Mouse (Mus musculus) embryo, embryonic 11 days (tissue): ENCODE results near the gene Nrl.

ENCODE experiments used
- DNase-seq: peaks from one replicate; pipeline ENCODE4 v3.0.0-alpha.2; 2015

Nrl gene

DNA sequence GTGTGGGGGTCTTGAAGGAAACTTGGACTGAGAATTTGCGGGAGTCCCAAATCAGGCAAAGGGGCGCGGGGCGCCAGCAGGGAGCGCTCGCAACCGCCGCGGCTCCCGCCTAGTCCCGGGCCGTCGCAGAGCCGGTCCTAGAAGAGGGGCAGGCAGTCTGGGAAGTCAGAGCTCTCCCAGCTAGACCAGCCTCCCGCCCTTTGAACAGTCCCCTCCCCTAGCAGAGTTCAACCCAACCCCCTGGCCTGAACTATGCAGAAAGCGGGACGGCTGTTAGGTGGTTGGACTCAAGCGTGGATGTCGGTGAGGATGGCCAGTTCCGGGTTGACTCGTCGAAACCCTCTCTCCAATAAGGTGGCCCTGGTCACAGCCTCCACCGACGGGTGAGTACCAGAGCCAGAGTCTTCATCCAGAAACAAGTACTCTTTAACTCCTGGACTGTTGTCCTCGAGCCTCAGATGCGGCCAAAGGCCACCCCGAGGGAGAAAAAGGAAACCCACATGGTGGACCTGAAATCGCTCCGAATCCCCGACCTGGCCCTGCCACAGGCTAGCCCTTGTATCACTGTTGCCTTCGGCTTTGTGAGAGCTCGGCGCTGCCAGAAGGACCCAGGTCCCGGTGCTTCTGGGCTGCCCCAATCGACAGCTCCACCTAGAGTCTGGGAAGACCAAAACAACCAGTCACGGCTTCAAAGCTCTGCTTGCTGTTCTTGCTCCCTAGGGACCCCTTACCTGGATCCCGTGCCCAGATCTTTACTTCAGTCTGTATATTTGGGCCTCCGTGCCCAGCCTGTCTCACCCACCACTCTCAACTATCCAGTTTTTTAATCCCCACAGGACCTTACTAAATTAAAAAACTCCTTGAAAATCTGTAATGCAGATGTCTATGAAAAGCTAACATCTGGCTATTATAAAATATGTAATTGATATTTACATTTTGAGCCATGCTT lies 45.9 kb downstream of the Nrl start, which contains the start of gene Dhrs4:
TSS of gene Dhrs4 (plus strand) at position 108 of the 949 bp plus-strand sequence.
- peak; percentile 89 for DNase-seq

DNA sequence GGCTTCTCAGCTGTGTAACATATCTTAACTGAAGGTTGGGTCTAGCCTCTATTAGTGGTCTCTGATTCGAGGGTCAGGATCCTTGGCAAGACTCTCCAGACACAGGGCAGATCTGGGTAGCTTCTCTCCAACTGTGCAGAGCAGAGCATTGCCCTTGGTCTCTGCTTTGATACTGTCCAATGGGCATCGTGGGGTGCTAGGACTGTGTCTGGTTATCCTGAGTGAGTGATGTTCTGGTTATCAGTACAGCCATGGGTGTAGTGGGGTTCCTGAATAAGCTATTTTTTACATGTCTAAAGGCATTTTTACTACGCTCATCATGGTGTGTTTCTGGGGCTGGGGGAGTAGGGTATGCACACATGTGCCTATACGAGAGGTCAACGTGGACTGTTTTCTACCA lies 47.0 kb downstream of the Nrl start:
- DNase-seq = no peak

GRCm38 (mm10) chr14:55477421-55477820 lies 47.4 kb downstream of the Nrl start:
- DNase-seq = no peak

- DNase-seq = no peak
Measured at GRCm38 (mm10) chr14:55475654-55476053, 49.1 kb downstream of the Nrl start.

- DNase-seq = peak; percentile 47
Measured at GRCm38 (mm10) chr14:55470806-55471205, 54.0 kb downstream of the Nrl start.

GRCm38 (mm10) chr14:55469821-55470220 lies 55.0 kb downstream of the Nrl start:
- no peak for DNase-seq

DNA sequence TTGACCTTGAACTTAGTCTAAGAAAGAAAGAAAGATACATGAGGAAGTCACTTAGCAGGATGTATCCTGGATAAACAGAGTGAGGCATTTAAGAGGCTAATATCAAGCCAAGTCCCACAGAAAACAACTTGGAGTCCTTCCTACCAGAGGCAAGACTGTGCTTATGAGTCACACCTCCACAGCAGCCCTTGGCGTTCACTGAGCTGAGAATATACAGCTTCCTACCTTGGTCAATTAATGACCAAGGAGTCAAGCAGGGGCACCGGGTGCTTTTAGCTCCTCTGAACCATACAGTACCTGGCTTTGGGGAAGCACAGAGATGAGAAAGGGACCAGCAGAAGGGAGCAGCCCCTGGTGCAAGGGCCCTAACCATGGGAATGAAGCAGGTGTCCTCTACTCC lies 55.7 kb downstream of the Nrl start:
- no peak for DNase-seq
